Mouse (Mus musculus) heart, postnatal 0 days (tissue): Measurements from ENCODE around the gene Rhox12. TPM values are rescaled to one million over a fixed set of nuclear protein-coding genes. Genes with fewer than 3 reads are reported as not detected.

Experiments
- ATAC-seq: fragments of 200-750 bp; cut with Nextera tagmentation; 2 replicates; pipeline ENCODE4 v1.8.0; 2017; ENCODE audit warnings: low read depth, moderate number of reproducible peaks, moderate library complexity; ENCODE audit not compliant: insufficient read depth
- DNase-seq: peaks from one replicate; pipeline ENCODE4 v3.0.0-alpha.2; 2016; ENCODE audit warnings: low spot score
- H3K27ac ChIP-seq: fragments of 300-500 bp; sonication (generic); 2 replicates; pipeline ENCODE4 v1.5.1; 2014; ENCODE audit warnings: low read depth, mild to moderate bottlenecking
- H3K27me3 ChIP-seq: fragments of 300-500 bp; sonication (generic); 2 replicates; pipeline ENCODE4 v1.6.1; 2014; ENCODE audit warnings: low read length, mixed read lengths; ENCODE audit not compliant: control insufficient read depth, insufficient read depth
- H3K36me3 ChIP-seq: fragments of 300-500 bp; sonication (generic); replicated peaks from 2 replicates; pipeline ENCODE4 v1.6.1; 2014; ENCODE audit warnings: low read length, mixed read lengths; ENCODE audit not compliant: control insufficient read depth, insufficient read depth
- H3K4me1 ChIP-seq: fragments of 300-500 bp; sonication (generic); 2 replicates; pipeline ENCODE4 v1.6.1; 2014; ENCODE audit warnings: antibody characterized with exemption; ENCODE audit not compliant: control insufficient read depth, insufficient read depth
- H3K4me2 ChIP-seq: fragments of 300-500 bp; sonication (generic); 2 replicates; pipeline ENCODE4 v1.6.1; 2014; ENCODE audit warnings: low read depth, mild to moderate bottlenecking, low read length, moderate library complexity
- H3K4me3 ChIP-seq: fragments of 300-500 bp; sonication (generic); 2 replicates; pipeline ENCODE4 v1.5.1; 2014; ENCODE audit warnings: low read depth, low read length
- H3K9ac ChIP-seq: fragments of 300-500 bp; sonication (generic); replicated peaks from 2 replicates; pipeline ENCODE4 v1.6.1; 2014; ENCODE audit warnings: low read depth, low read length, mixed read lengths
- H3K9me3 ChIP-seq: fragments of 300-500 bp; sonication (generic); replicated peaks from 2 replicates; pipeline ENCODE4 v1.6.1; 2016; ENCODE audit warnings: low read length; ENCODE audit not compliant: control insufficient read depth
- CTCF ChIP-seq: IDR thresholded peaks from 2 replicates; pipeline ENCODE4 v1.5.1; 2016; ENCODE audit warnings: antibody characterized with exemption, control low read depth, low read depth
- EP300 ChIP-seq: IDR thresholded peaks from 2 replicates; pipeline ENCODE4 v1.6.1; 2016; ENCODE audit warnings: antibody characterized with exemption, low read depth
- WGBS: fragments of 180-500 bp; shearing (Covaris S2); extraction: QIAGEN DNeasy Blood & Tissue Kit; methylation state at CpG from one replicate; pipeline ENCODE4 v1.1.7; 2014; 5-methylcytosine and 5-hydroxymethylcytosine counted together
- polyA plus RNA-seq: library from polyadenylated mRNA; unstranded; fragments of >200 nt; fragmentation: Nextera tagmentation; extraction: Ambion mirVana; gene quantifications from 2 replicates; pipeline ENCODE4 v1.2.1, GENCODE M21; 2015
- total RNA-seq: library from RNA; depleted of rRNA; stranded (reverse); fragments of >200 nt; gene quantifications from 2 replicates; pipeline ENCODE4 v1.2.3, GENCODE M21; 2014; ENCODE audit warnings: low replicate concordance; rRNA removed

Gene Rhox12
- total RNA-seq (not detected in 2 replicates), polyA plus RNA-seq (not detected in 2 replicates)

- no peaks in the 10 kb centered on the region for H3K4me1 ChIP-seq
- no peaks in the 10 kb centered on the region for H3K27me3 ChIP-seq
- no peak within 1 kb of the TSS for H3K4me3 ChIP-seq
- H3K27ac ChIP-seq = no peak within 1 kb of the TSS
- no peaks in the 10 kb centered on the region for H3K36me3 ChIP-seq
- no peak for DNase-seq
- no peak within 1 kb of the TSS for H3K9ac ChIP-seq
- WGBS = 72% methylated on average over 4 of the region's 4 CpGs
- H3K9me3 ChIP-seq = no peaks in the 10 kb centered on the region
- no peak within 1 kb of the TSS for H3K4me2 ChIP-seq
- no peak for ATAC-seq
- TF ChIP-seq CTCF (no peak), EP300 (no peak)
These were observed at the start of gene Rhox12 for GRCm38 (mm10) chrX:38110807-38111206. Gene Rhox12, minus strand, starts transcription at chrX:38110907.

- no peak overlapping the region for H3K4me3 ChIP-seq
- H3K4me1 ChIP-seq = no peaks in the 10 kb centered on the region
- ATAC-seq = no peak
- no peaks in the 10 kb centered on the region for H3K9me3 ChIP-seq
- no peak for DNase-seq
- no peaks in the 10 kb centered on the region for H3K36me3 ChIP-seq
- WGBS = 52% methylated on average over 1 of the region's 1 CpGs
- no peak overlapping the region for H3K27ac ChIP-seq
- H3K4me2 ChIP-seq = no peak overlapping the region
- TF ChIP-seq EP300 = no peak
- TF ChIP-seq CTCF = peak; percentile 18; the same call in 1 of the 2 replicates
- H3K27me3 ChIP-seq = no peaks in the 10 kb centered on the region
- no peak overlapping the region for H3K9ac ChIP-seq
These were observed 48.4 kb upstream of the Rhox12 start for GRCm38 (mm10) chrX:38159097-38159496.

GRCm38 (mm10) chrX:38121478-38121877 is 10.8 kb upstream of the Rhox12 start:
- H3K9ac ChIP-seq = no peak overlapping the region
- H3K4me1 ChIP-seq = no peaks in the 10 kb centered on the region
- DNase-seq (no peak), ATAC-seq (no peak)
- H3K27me3 ChIP-seq = no peaks in the 10 kb centered on the region
- TF ChIP-seq EP300 (no peak), CTCF (no peak)
- no peak overlapping the region for H3K27ac ChIP-seq
- H3K4me2 ChIP-seq = no peak overlapping the region
- 80% methylated on average over 34 of the region's 34 CpGs for WGBS
- H3K36me3 ChIP-seq = no peaks in the 10 kb centered on the region
- H3K4me3 ChIP-seq = no peak overlapping the region
- peaks cover 16% of the 10 kb centered on the region; the same call in 1 of the 2 replicates for H3K9me3 ChIP-seq

- Histone ChIP-seq H3K4me2 (no peak within 1 kb of the TSS), H3K27ac (no peak within 1 kb of the TSS), H3K36me3 (no peaks in the 10 kb centered on the region), H3K9me3 (peaks cover 16% of the 10 kb centered on the region; the same call in 1 of the 2 replicates), H3K4me3 (no peak within 1 kb of the TSS), H3K4me1 (no peaks in the 10 kb centered on the region), H3K9ac (no peak within 1 kb of the TSS), H3K27me3 (no peaks in the 10 kb centered on the region)
- ATAC-seq (no peak), DNase-seq (no peak)
- WGBS = 92% methylated on average over 20 of the region's 20 CpGs
- TF ChIP-seq CTCF = no peak
- TF ChIP-seq EP300 = no peak
These were observed 10.3 kb upstream of the Rhox12 start, which contains the start of gene Rhox13 for GRCm38 (mm10) chrX:38120982-38121381. Gene Rhox13, plus strand, starts transcription at chrX:38121219.

- DNase-seq (no peak), ATAC-seq (no peak)
- TF ChIP-seq CTCF = no peak
- TF ChIP-seq EP300 = no peak
- 75% methylated on average over 9 of the region's 9 CpGs for WGBS
- Histone ChIP-seq H3K36me3 (no peaks in the 10 kb centered on the region), H3K4me3 (no peak within 1 kb of the TSS), H3K9ac (no peak within 1 kb of the TSS), H3K9me3 (no peaks in the 10 kb centered on the region), H3K27ac (no peak within 1 kb of the TSS), H3K27me3 (no peaks in the 10 kb centered on the region), H3K4me1 (no peaks in the 10 kb centered on the region), H3K4me2 (no peak within 1 kb of the TSS)
These were observed 25.7 kb downstream of the Rhox12 start, which contains the start of gene Rhox11 for GRCm38 (mm10) chrX:38085041-38085440. Gene Rhox11, minus strand, starts transcription at chrX:38085141.

GRCm38 (mm10) chrX:38084226-38084625 is 26.5 kb downstream of the Rhox12 start:
- 18% methylated on average over 12 of the region's 12 CpGs for WGBS
- H3K9me3 ChIP-seq = no peaks in the 10 kb centered on the region
- no peak overlapping the region for H3K9ac ChIP-seq
- H3K4me1 ChIP-seq = no peaks in the 10 kb centered on the region
- H3K36me3 ChIP-seq = no peaks in the 10 kb centered on the region
- ATAC-seq = no peak
- no peak overlapping the region for H3K4me3 ChIP-seq
- H3K27me3 ChIP-seq = no peaks in the 10 kb centered on the region
- no peak overlapping the region for H3K27ac ChIP-seq
- H3K4me2 ChIP-seq = no peak overlapping the region
- TF ChIP-seq EP300 (no peak), CTCF (peak; percentile 54)
- DNase-seq = peak; percentile 24
